Mouse (Mus musculus): ENCODE measurements around the gene Spata5. TPM values are rescaled to one million over a fixed set of nuclear protein-coding genes. Genes with fewer than 3 reads are reported as not detected.
"Not testable (repeated sequence)": the region's sequence is repeated elsewhere in the genome, so short reads cannot be mapped to it uniquely, and the experiment has no call there.

Gene Spata5
- total and polyA plus RNA-seq, 2 experiments from 2014 or later = 11.1 to 18.7 TPM

DNA sequence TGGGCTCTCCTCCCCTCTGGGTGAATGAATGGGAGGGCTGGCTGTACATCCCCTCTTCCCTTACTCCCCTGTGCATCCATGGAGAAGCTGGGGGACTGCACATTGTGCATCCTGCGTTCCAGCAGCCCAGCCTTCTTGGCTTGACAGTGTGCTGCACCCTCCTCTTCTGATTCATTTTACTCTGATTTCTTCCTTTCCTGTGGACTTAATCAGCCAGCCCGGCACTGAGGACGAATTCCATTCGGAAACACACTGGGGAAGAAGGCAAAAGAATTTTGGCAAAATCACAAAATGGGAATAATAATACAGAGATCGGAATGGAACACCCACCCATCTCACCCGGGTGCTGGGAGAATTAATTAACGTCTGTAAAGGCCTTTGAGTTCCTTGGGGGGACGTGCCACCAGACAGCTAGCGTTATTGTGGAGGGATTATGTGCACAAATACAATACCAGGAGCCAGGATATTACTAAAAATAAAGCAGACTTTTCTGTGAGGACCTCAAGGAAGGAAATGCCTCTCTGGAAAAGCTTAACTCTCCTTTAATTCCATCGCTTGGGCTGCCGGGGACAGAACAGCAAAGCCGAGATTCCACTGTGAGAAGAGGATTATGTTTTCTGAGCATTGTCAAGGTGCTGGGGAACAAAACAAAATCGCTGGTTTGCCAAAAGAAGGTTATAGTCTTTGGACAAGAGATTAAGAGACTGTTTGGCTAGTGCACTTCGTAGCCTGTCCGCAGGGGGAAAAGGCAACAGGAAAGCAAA is 166.5 kb downstream of the Spata5 start:
- Histone ChIP-seq H3K4me3 (ENCODE audit: low read depth, low read length) (peak overlapping the region; percentile 25), H3K27ac (ENCODE audit: low read depth) (peak overlapping the region; percentile 81), H3K36me3 (replicated peaks; ENCODE audit: control insufficient read depth, insufficient read depth, low read length) (no peaks in the 10 kb centered on the region), H3K9me3 (replicated peaks; ENCODE audit: control insufficient read depth, low read length) (no peaks in the 10 kb centered on the region), H3K4me2 (ENCODE audit: low read depth, low read length) (peak overlapping the region; percentile 51), H3K9ac (replicated peaks; ENCODE audit: low read depth, low read length) (peak overlapping the region; percentile 33; the same call in 1 of the 2 replicates), H3K4me1 (ENCODE audit: control insufficient read depth, insufficient read depth) (no peaks in the 10 kb centered on the region), H3K27me3 (ENCODE audit: control insufficient read depth, insufficient read depth, low read length) (no peaks in the 10 kb centered on the region)
- no peak for TF ChIP-seq CTCF (IDR thresholded peaks at IDR 0.05; ENCODE audit: low read depth)
- TF ChIP-seq EP300 (IDR thresholded peaks at IDR 0.05; ENCODE audit: low read depth) = no peak
- peak; percentile 58 for ATAC-seq (ENCODE audit: insufficient read depth, low read depth)
- peak; percentile 62 for DNase-seq (ENCODE audit: low spot score)
- WGBS = 23% methylated on average over 15 of the region's 15 CpGs

GRCm38 (mm10) chr3:37586731-37587578 is 167.3 kb downstream of the Spata5 start:
- no peaks in the 10 kb centered on the region for H3K4me1 ChIP-seq (ENCODE audit: control insufficient read depth, insufficient read depth)
- H3K27ac ChIP-seq (ENCODE audit: low read depth) = peak overlapping the region; percentile 81
- H3K4me2 ChIP-seq (ENCODE audit: low read depth, low read length) = peak overlapping the region; percentile 51
- H3K27me3 ChIP-seq (ENCODE audit: control insufficient read depth, insufficient read depth, low read length) = no peaks in the 10 kb centered on the region
- peak overlapping the region; percentile 25 for H3K4me3 ChIP-seq (ENCODE audit: low read depth, low read length)
- no peak for DNase-seq (ENCODE audit: low spot score)
- H3K9me3 ChIP-seq (replicated peaks; ENCODE audit: control insufficient read depth, low read length) = no peaks in the 10 kb centered on the region
- no peaks in the 10 kb centered on the region for H3K36me3 ChIP-seq (replicated peaks; ENCODE audit: control insufficient read depth, insufficient read depth, low read length)
- WGBS = 44% methylated on average over 16 of the region's 16 CpGs
- H3K9ac ChIP-seq (replicated peaks; ENCODE audit: low read depth, low read length) = peak overlapping the region; percentile 33; the same call in 1 of the 2 replicates
- TF ChIP-seq CTCF (IDR thresholded peaks at IDR 0.05; ENCODE audit: low read depth) (no peak), EP300 (IDR thresholded peaks at IDR 0.05; ENCODE audit: low read depth) (no peak)
- no peak for ATAC-seq (ENCODE audit: insufficient read depth, low read depth)

- DNase-seq (ENCODE audit: low spot score) (no peak), ATAC-seq (ENCODE audit: insufficient read depth, low read depth) (no peak)
- Histone ChIP-seq H3K4me1 (ENCODE audit: control insufficient read depth, insufficient read depth) (no peaks in the 10 kb centered on the region), H3K4me2 (ENCODE audit: low read depth, low read length) (no peak overlapping the region), H3K27me3 (ENCODE audit: control insufficient read depth, insufficient read depth, low read length) (no peaks in the 10 kb centered on the region), H3K36me3 (replicated peaks; ENCODE audit: control insufficient read depth, insufficient read depth, low read length) (no peaks in the 10 kb centered on the region), H3K9me3 (replicated peaks; ENCODE audit: control insufficient read depth, low read length) (no peaks in the 10 kb centered on the region), H3K27ac (ENCODE audit: low read depth) (no peak overlapping the region), H3K9ac (replicated peaks; ENCODE audit: low read depth, low read length) (no peak overlapping the region), H3K4me3 (ENCODE audit: low read depth, low read length) (no peak overlapping the region)
- 54% methylated on average over 10 of the region's 10 CpGs for WGBS
- TF ChIP-seq CTCF (IDR thresholded peaks at IDR 0.05; ENCODE audit: low read depth) = no peak
- TF ChIP-seq EP300 (IDR thresholded peaks at IDR 0.05; ENCODE audit: low read depth) = no peak
These were observed 176.0 kb downstream of the Spata5 start for GRCm38 (mm10) chr3:37595721-37596120.

GRCm38 (mm10) chr3:37596519-37596918 is 176.8 kb downstream of the Spata5 start:
- ATAC-seq (ENCODE audit: insufficient read depth, low read depth) (no peak), DNase-seq (ENCODE audit: low spot score) (no peak)
- 63% methylated on average over 6 of the region's 6 CpGs for WGBS
- H3K27ac ChIP-seq (ENCODE audit: low read depth) = no peak overlapping the region
- H3K4me1 ChIP-seq (ENCODE audit: control insufficient read depth, insufficient read depth) = no peaks in the 10 kb centered on the region
- H3K27me3 ChIP-seq (ENCODE audit: control insufficient read depth, insufficient read depth, low read length) = no peaks in the 10 kb centered on the region
- H3K9me3 ChIP-seq (replicated peaks; ENCODE audit: control insufficient read depth, low read length) = no peaks in the 10 kb centered on the region
- H3K36me3 ChIP-seq (replicated peaks; ENCODE audit: control insufficient read depth, insufficient read depth, low read length) = no peaks in the 10 kb centered on the region
- H3K9ac ChIP-seq (replicated peaks; ENCODE audit: low read depth, low read length) = no peak overlapping the region
- no peak overlapping the region for H3K4me2 ChIP-seq (ENCODE audit: low read depth, low read length)
- TF ChIP-seq CTCF (IDR thresholded peaks at IDR 0.05; ENCODE audit: low read depth) (no peak), EP300 (IDR thresholded peaks at IDR 0.05; ENCODE audit: low read depth) (no peak)
- no peak overlapping the region for H3K4me3 ChIP-seq (ENCODE audit: low read depth, low read length)

DNA sequence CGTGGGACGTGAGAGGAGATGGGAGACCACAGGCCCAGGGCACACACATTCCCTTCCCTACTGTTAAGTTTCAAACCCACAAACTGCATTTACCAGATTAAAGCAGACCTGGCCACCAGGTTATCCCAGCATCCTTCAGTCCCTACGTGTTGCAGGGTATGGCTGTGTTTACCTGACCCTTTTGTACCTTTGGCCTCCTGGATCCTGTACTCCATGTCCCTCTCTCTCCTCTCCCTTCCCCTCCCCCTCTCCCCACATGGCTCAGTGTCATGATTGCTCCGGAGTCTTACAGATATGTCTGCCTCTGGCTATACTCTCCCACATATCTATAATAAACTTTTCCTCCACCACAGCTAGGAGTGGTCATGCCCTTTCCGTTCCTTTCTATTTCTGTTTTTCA is 177.5 kb downstream of the Spata5 start:
- no peaks in the 10 kb centered on the region for H3K27me3 ChIP-seq (ENCODE audit: control insufficient read depth, insufficient read depth, low read length)
- no peak overlapping the region for H3K4me2 ChIP-seq (ENCODE audit: low read depth, low read length)
- H3K36me3 ChIP-seq (replicated peaks; ENCODE audit: control insufficient read depth, insufficient read depth, low read length) = no peaks in the 10 kb centered on the region
- H3K27ac ChIP-seq (ENCODE audit: low read depth) = no peak overlapping the region
- ATAC-seq (ENCODE audit: insufficient read depth, low read depth) = no peak
- H3K9ac ChIP-seq (replicated peaks; ENCODE audit: low read depth, low read length) = no peak overlapping the region
- H3K4me3 ChIP-seq (ENCODE audit: low read depth, low read length) = no peak overlapping the region
- WGBS = 60% methylated on average over 5 of the region's 5 CpGs
- TF ChIP-seq CTCF (IDR thresholded peaks at IDR 0.05; ENCODE audit: low read depth) = no peak
- no peaks in the 10 kb centered on the region for H3K9me3 ChIP-seq (replicated peaks; ENCODE audit: control insufficient read depth, low read length)
- no peak for DNase-seq (ENCODE audit: low spot score)
- H3K4me1 ChIP-seq (ENCODE audit: control insufficient read depth, insufficient read depth) = no peaks in the 10 kb centered on the region

GRCm38 (mm10) chr3:37599641-37600040 is 179.9 kb downstream of the Spata5 start:
- DNase-seq (ENCODE audit: low spot score); ATAC-seq (ENCODE audit: insufficient read depth, low read depth); H3K4me2 ChIP-seq (ENCODE audit: low read depth, low read length); H3K9me3 ChIP-seq (replicated peaks; ENCODE audit: control insufficient read depth, low read length); H3K36me3 ChIP-seq (replicated peaks; ENCODE audit: control insufficient read depth, insufficient read depth, low read length); H3K9ac ChIP-seq (replicated peaks; ENCODE audit: low read depth, low read length); H3K27ac ChIP-seq (ENCODE audit: low read depth); H3K4me3 ChIP-seq (ENCODE audit: low read depth, low read length); H3K4me1 ChIP-seq (ENCODE audit: control insufficient read depth, insufficient read depth); H3K27me3 ChIP-seq (ENCODE audit: control insufficient read depth, insufficient read depth, low read length): not testable (repeated sequence)
- 86% methylated on average over 14 of the region's 14 CpGs for WGBS

Data from heart, postnatal 0 days (tissue).